In the genomic region with DNA sequence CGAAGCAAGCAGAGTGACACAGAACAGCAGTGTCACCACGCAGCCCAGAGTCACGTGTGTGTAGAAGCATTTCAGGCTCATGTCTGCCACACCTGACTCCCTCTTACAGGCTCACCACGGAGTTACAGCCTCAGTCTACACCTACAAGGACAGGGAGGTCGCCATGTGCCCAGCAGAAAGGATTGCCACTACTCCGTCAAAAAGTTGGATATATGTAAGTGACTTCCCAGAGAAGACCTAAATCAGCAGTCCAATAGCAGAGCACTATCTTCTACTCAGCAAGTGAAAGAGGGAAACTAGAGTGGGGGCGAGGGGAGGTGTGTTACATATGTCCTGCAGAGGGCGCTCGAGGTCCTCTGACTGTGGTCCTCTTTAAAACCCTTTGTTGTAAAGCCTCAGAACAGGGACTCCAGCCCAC, we compare ENCODE assay signal across 8 mouse cellular contexts. TPM values are rescaled to one million over a fixed set of nuclear protein-coding genes. Genes with fewer than 3 reads are reported as not detected.
DNase-seq lines count a peak whose midpoint lies in the region; ATAC-seq and TF ChIP-seq lines count a peak whose summit lies in the region.

No protein-coding gene starts in this region.

- peaks cover 52% of the 10 kb centered on the region for H3K4me1 ChIP-seq in embryonic facial prominence, embryonic 10.5 days
- no peaks in the 10 kb centered on the region for H3K4me1 ChIP-seq in lung, postnatal 0 days (ENCODE audit: insufficient read depth, low read depth, low read length)
- H3K4me1 ChIP-seq in stomach, embryonic 15.5 days: peaks cover 7% of the 10 kb centered on the region; the same call in 1 of the 2 replicates

- 17% methylated on average over 9 of the region's 9 CpGs for WGBS in embryonic facial prominence, embryonic 10.5 days
- WGBS in lung, postnatal 0 days: 16% methylated on average over 9 of the region's 9 CpGs
- 12% methylated on average over 9 of the region's 9 CpGs for WGBS in stomach, embryonic 15.5 days

- no peaks in the 10 kb centered on the region for H3K9me3 ChIP-seq in embryonic facial prominence, embryonic 10.5 days
- H3K9me3 ChIP-seq in lung, postnatal 0 days (ENCODE audit: low read length): no peaks in the 10 kb centered on the region
- H3K9me3 ChIP-seq in stomach, embryonic 15.5 days: no peaks in the 10 kb centered on the region

- H3K4me3 ChIP-seq in embryonic facial prominence, embryonic 10.5 days: no peak overlapping the region
- H3K4me3 ChIP-seq in lung, postnatal 0 days (ENCODE audit: low read depth, low read length): no peak overlapping the region
- no peak overlapping the region for H3K4me3 ChIP-seq in stomach, embryonic 15.5 days (replicated peaks)

- no peak overlapping the region for H3K9ac ChIP-seq in lung, postnatal 0 days (replicated peaks; ENCODE audit: low read depth)
- H3K9ac ChIP-seq in stomach, embryonic 15.5 days: no peak overlapping the region

- H3K36me3 ChIP-seq in embryonic facial prominence, embryonic 10.5 days (replicated peaks): no peaks in the 10 kb centered on the region
- H3K36me3 ChIP-seq in lung, postnatal 0 days (ENCODE audit: insufficient read depth, low read length): no peaks in the 10 kb centered on the region
- H3K36me3 ChIP-seq in stomach, embryonic 15.5 days: no peaks in the 10 kb centered on the region

- TF ChIP-seq EP300 in lung, postnatal 0 days (IDR thresholded peaks at IDR 0.05): no peak

- peak; percentile 20 to 26 for DNase-seq in frontal cortex, postnatal 36 days (ENCODE audit: low spot score in 2 of 2)
- no peak for DNase-seq in frontal cortex, postnatal 10 days (ENCODE audit: low spot score in 2 of 2)
- peak; percentile 90 for DNase-seq in 416B (ENCODE audit: low read depth)
- DNase-seq in adrenal gland, adult 2 months: peak; percentile 20
- DNase-seq in embryonic facial prominence, embryonic 10.5 days (ENCODE audit: low spot score): peak; percentile 85
- DNase-seq in induced T-regulatory cell, adult 2 months (ENCODE audit: low read depth): peak; percentile 89
- peak; percentile 85 for DNase-seq in lung, postnatal 0 days (ENCODE audit: low spot score)

- peak overlapping the region; percentile 75 for H3K27ac ChIP-seq in embryonic facial prominence, embryonic 10.5 days (replicated peaks)
- H3K27ac ChIP-seq in lung, postnatal 0 days (ENCODE audit: low read length): no peak overlapping the region
- H3K27ac ChIP-seq in stomach, embryonic 15.5 days: no peak overlapping the region

- H3K4me2 ChIP-seq in lung, postnatal 0 days (replicated peaks; ENCODE audit: low read depth, low read length): 0 out of 2 replicates have a peak overlapping the region, but pooled peaks have one; percentile 2
- peak overlapping the region; percentile 27; the same call in 1 of the 2 replicates for H3K4me2 ChIP-seq in stomach, embryonic 15.5 days

- H3K27me3 ChIP-seq in embryonic facial prominence, embryonic 10.5 days (replicated peaks; ENCODE audit: low read depth, poor library complexity, severe bottlenecking): no peaks in the 10 kb centered on the region
- H3K27me3 ChIP-seq in lung, postnatal 0 days (replicated peaks; ENCODE audit: insufficient read depth, low read length): no peaks in the 10 kb centered on the region
- H3K27me3 ChIP-seq in stomach, embryonic 15.5 days (replicated peaks): no peaks in the 10 kb centered on the region

- no peak for ATAC-seq in lung, postnatal 0 days
- no peak for ATAC-seq in stomach, embryonic 15.5 days (ENCODE audit: insufficient read depth, low FRiP score, low read depth)

- TF ChIP-seq CTCF in lung, postnatal 0 days (IDR thresholded peaks at IDR 0.05): peak; percentile 82

RNA-seq across cellular contexts. Expression of gene Wdr61, which starts 2.0 kb away (rescaled TPM):
- 10 to 100 TPM; 57.4 to 62.8 TPM for total RNA-seq in adrenal gland, adult 2 months (2021)
- 10.4 and 10.5 TPM in 2 replicates for polyA plus RNA-seq in adrenal gland, adult 2 months (2012; rRNA removed)
- polyA plus RNA-seq in embryonic facial prominence, embryonic 10.5 days (2016; fragmentation: Nextera tagmentation; extraction: Ambion mirVana): 182 and 188 TPM in 2 replicates
- polyA plus RNA-seq in lung, postnatal 0 days (2015; fragmentation: Nextera tagmentation; extraction: Ambion mirVana): 116 and 126 TPM in 2 replicates
- 147 and 164 TPM in 2 replicates for polyA plus RNA-seq in stomach, embryonic 15.5 days (2015; fragmentation: Nextera tagmentation; extraction: Ambion mirVana)

RNA-seq across cellular contexts. Expression of gene Crabp1, which starts 28.3 kb away (rescaled TPM):
- total RNA-seq in adrenal gland, adult 2 months (2021): 10 to 100 TPM in 1 of 2 experiments, 1 to 10 TPM in 1; 9.1 to 13.6 TPM
- 19.9 and 30.1 TPM in 2 replicates for polyA plus RNA-seq in adrenal gland, adult 2 months (2012; rRNA removed)
- polyA plus RNA-seq in embryonic facial prominence, embryonic 10.5 days (2016; fragmentation: Nextera tagmentation; extraction: Ambion mirVana): 1,341 and 1,562 TPM in 2 replicates
- polyA plus RNA-seq in lung, postnatal 0 days (2015; fragmentation: Nextera tagmentation; extraction: Ambion mirVana): 2.0 and 2.6 TPM in 2 replicates
- polyA plus RNA-seq in stomach, embryonic 15.5 days (2015; fragmentation: Nextera tagmentation; extraction: Ambion mirVana): 45.9 and 72.7 TPM in 2 replicates

RNA-seq across cellular contexts. Expression of gene Dnaja4, which starts 37.6 kb away (rescaled TPM):
- total RNA-seq in adrenal gland, adult 2 months (2021): 10 to 100 TPM; 22.1 to 27.4 TPM
- 7.2 and 8.6 TPM in 2 replicates for polyA plus RNA-seq in adrenal gland, adult 2 months (2012; rRNA removed)
- polyA plus RNA-seq in embryonic facial prominence, embryonic 10.5 days (2016; fragmentation: Nextera tagmentation; extraction: Ambion mirVana): 3.2 and 3.5 TPM in 2 replicates
- polyA plus RNA-seq in lung, postnatal 0 days (2015; fragmentation: Nextera tagmentation; extraction: Ambion mirVana): 15.2 and 17.7 TPM in 2 replicates
- 5.8 and 7.3 TPM in 2 replicates for polyA plus RNA-seq in stomach, embryonic 15.5 days (2015; fragmentation: Nextera tagmentation; extraction: Ambion mirVana)

Comparison
In these comparisons a context has a peak if more than half of its experiments do, and no peak if none do; other contexts are left out.
1. DNase-seq: peak in frontal cortex, postnatal 36 days (2 of 2), 416B (single experiment), adrenal gland, adult 2 months (single experiment), embryonic facial prominence, embryonic 10.5 days (single experiment), induced T-regulatory cell, adult 2 months (single experiment) and lung, postnatal 0 days (single experiment); none in frontal cortex, postnatal 10 days (0 of 2).
2. RNA of gene Wdr61, which starts 2.0 kb away (polyA plus RNA-seq): 182 to 188 TPM in embryonic facial prominence, embryonic 10.5 days, 147 to 164 TPM in stomach, embryonic 15.5 days and 116 to 126 TPM in lung, postnatal 0 days; 10.4 to 10.5 TPM in adrenal gland, adult 2 months; every median in the first group is over 10 times any median in the second.
3. RNA of gene Crabp1, which starts 28.3 kb away (polyA plus RNA-seq): 1,341 to 1,562 TPM in embryonic facial prominence, embryonic 10.5 days; 45.9 to 72.7 TPM in stomach, embryonic 15.5 days, 19.9 to 30.1 TPM in adrenal gland, adult 2 months and 2.0 to 2.6 TPM in lung, postnatal 0 days; every median in the first group is over 10 times any median in the second.